Mouse (Mus musculus): ENCODE data around the gene Gm17018. TPM values are rescaled to one million over a fixed set of nuclear protein-coding genes. Genes with fewer than 3 reads are reported as not detected.

The Gm17018 gene
- polyA plus RNA-seq, 1 experiment from 2014 or later = 56.5 TPM

- Histone ChIP-seq H3K4me3 (ENCODE audit: low read depth, low read length) (no peak overlapping the region), H3K9me3 (ENCODE audit: control insufficient read depth, low read length) (no peaks in the 10 kb centered on the region), H3K27me3 (ENCODE audit: control insufficient read depth, insufficient read depth, low read length) (no peaks in the 10 kb centered on the region), H3K27ac (ENCODE audit: low read depth, low read length) (no peak overlapping the region), H3K36me3 (ENCODE audit: control insufficient read depth, insufficient read depth, low read length) (no peaks in the 10 kb centered on the region; the same call in 1 of the 2 replicates), H3K9ac (ENCODE audit: low read length) (no peak overlapping the region), H3K4me1 (ENCODE audit: control insufficient read depth, insufficient read depth, low read length) (peaks cover 16% of the 10 kb centered on the region), H3K4me2 (ENCODE audit: low read depth) (no peak overlapping the region)
- 90% methylated on average over 12 of the region's 12 CpGs for WGBS
- no peak for DNase-seq (ENCODE audit: low spot score)
- no peak for ATAC-seq (ENCODE audit: insufficient read depth, low FRiP score, low TSS enrichment)
Observed at GRCm38 (mm10) chr19:45578976-45579375, 18.6 kb downstream of the Gm17018 start.

GRCm38 (mm10) chr19:45579416-45579815 is 19.0 kb downstream of the Gm17018 start:
- 90% methylated on average over 7 of the region's 7 CpGs for WGBS
- H3K4me2 ChIP-seq (ENCODE audit: low read depth) = no peak overlapping the region
- H3K36me3 ChIP-seq (ENCODE audit: control insufficient read depth, insufficient read depth, low read length) = no peaks in the 10 kb centered on the region; the same call in 1 of the 2 replicates
- no peak overlapping the region for H3K27ac ChIP-seq (ENCODE audit: low read depth, low read length)
- H3K27me3 ChIP-seq (ENCODE audit: control insufficient read depth, insufficient read depth, low read length) = no peaks in the 10 kb centered on the region
- DNase-seq (ENCODE audit: low spot score) = no peak
- H3K4me1 ChIP-seq (ENCODE audit: control insufficient read depth, insufficient read depth, low read length) = peaks cover 16% of the 10 kb centered on the region
- ATAC-seq (ENCODE audit: insufficient read depth, low FRiP score, low TSS enrichment) = no peak
- H3K4me3 ChIP-seq (ENCODE audit: low read depth, low read length) = no peak overlapping the region
- H3K9ac ChIP-seq (ENCODE audit: low read length) = no peak overlapping the region
- no peaks in the 10 kb centered on the region for H3K9me3 ChIP-seq (ENCODE audit: control insufficient read depth, low read length)

GRCm38 (mm10) chr19:45580235-45580634 is 19.8 kb downstream of the Gm17018 start:
- ATAC-seq (ENCODE audit: insufficient read depth, low FRiP score, low TSS enrichment) (no peak), DNase-seq (ENCODE audit: low spot score) (no peak)
- H3K4me3 ChIP-seq (ENCODE audit: low read depth, low read length) = no peak overlapping the region
- no peaks in the 10 kb centered on the region for H3K9me3 ChIP-seq (ENCODE audit: control insufficient read depth, low read length)
- H3K4me1 ChIP-seq (ENCODE audit: control insufficient read depth, insufficient read depth, low read length) = peaks cover 16% of the 10 kb centered on the region
- H3K27me3 ChIP-seq (ENCODE audit: control insufficient read depth, insufficient read depth, low read length) = no peaks in the 10 kb centered on the region
- H3K9ac ChIP-seq (ENCODE audit: low read length) = no peak overlapping the region
- H3K4me2 ChIP-seq (ENCODE audit: low read depth) = no peak overlapping the region
- H3K27ac ChIP-seq (ENCODE audit: low read depth, low read length) = no peak overlapping the region
- 68% methylated on average over 12 of the region's 12 CpGs for WGBS
- no peaks in the 10 kb centered on the region; the same call in 1 of the 2 replicates for H3K36me3 ChIP-seq (ENCODE audit: control insufficient read depth, insufficient read depth, low read length)

GRCm38 (mm10) chr19:45581257-45581656 is 20.8 kb downstream of the Gm17018 start:
- Histone ChIP-seq H3K4me3 (ENCODE audit: low read depth, low read length) (no peak overlapping the region), H3K36me3 (ENCODE audit: control insufficient read depth, insufficient read depth, low read length) (no peaks in the 10 kb centered on the region; the same call in 1 of the 2 replicates), H3K4me2 (ENCODE audit: low read depth) (no peak overlapping the region), H3K9me3 (ENCODE audit: control insufficient read depth, low read length) (no peaks in the 10 kb centered on the region), H3K27ac (ENCODE audit: low read depth, low read length) (no peak overlapping the region), H3K27me3 (ENCODE audit: control insufficient read depth, insufficient read depth, low read length) (no peaks in the 10 kb centered on the region), H3K9ac (ENCODE audit: low read length) (no peak overlapping the region), H3K4me1 (ENCODE audit: control insufficient read depth, insufficient read depth, low read length) (peaks cover 16% of the 10 kb centered on the region)
- WGBS = 61% methylated on average over 3 of the region's 3 CpGs
- no peak for ATAC-seq (ENCODE audit: insufficient read depth, low FRiP score, low TSS enrichment)
- peak; percentile 59 for DNase-seq (ENCODE audit: low spot score)

DNA sequence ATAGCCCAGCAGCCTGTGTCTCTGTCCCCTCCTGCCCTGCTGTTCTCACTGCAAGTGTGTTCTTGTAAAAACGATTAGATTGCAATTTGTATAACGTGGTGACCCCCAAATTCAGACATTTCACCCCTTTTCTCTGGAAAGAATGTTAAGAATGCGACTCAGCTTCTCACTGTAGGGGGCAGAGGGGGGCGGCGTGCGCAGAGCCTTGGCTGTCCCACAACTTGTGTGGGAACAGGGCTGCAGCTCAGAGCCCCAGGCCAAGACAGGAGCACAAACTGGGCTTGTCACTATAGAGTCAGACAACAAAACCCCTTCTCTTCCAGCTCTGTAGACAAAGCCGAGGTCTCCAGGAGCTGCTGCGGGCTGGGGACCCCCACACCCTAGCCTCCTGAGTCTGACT is 21.7 kb downstream of the Gm17018 start:
- WGBS = 12% methylated on average over 8 of the region's 8 CpGs
- Histone ChIP-seq H3K27me3 (ENCODE audit: control insufficient read depth, insufficient read depth, low read length) (no peaks in the 10 kb centered on the region), H3K9me3 (ENCODE audit: control insufficient read depth, low read length) (no peaks in the 10 kb centered on the region), H3K9ac (ENCODE audit: low read length) (0 out of 2 replicates have a peak overlapping the region, but pooled peaks have one; percentile 26), H3K4me1 (ENCODE audit: control insufficient read depth, insufficient read depth, low read length) (peaks cover 12% of the 10 kb centered on the region), H3K4me3 (ENCODE audit: low read depth, low read length) (no peak overlapping the region), H3K27ac (ENCODE audit: low read depth, low read length) (0 out of 2 replicates have a peak overlapping the region, but pooled peaks have one; percentile 20), H3K36me3 (ENCODE audit: control insufficient read depth, insufficient read depth, low read length) (no peaks in the 10 kb centered on the region), H3K4me2 (ENCODE audit: low read depth) (no peak overlapping the region)
- ATAC-seq (ENCODE audit: insufficient read depth, low FRiP score, low TSS enrichment) = no peak
- no peak for DNase-seq (ENCODE audit: low spot score)

- Histone ChIP-seq H3K27me3 (ENCODE audit: control insufficient read depth, insufficient read depth, low read length) (no peaks in the 10 kb centered on the region), H3K4me1 (ENCODE audit: control insufficient read depth, insufficient read depth, low read length) (peaks cover 12% of the 10 kb centered on the region), H3K4me2 (ENCODE audit: low read depth) (no peak overlapping the region), H3K36me3 (ENCODE audit: control insufficient read depth, insufficient read depth, low read length) (no peaks in the 10 kb centered on the region), H3K27ac (ENCODE audit: low read depth, low read length) (no peak overlapping the region), H3K4me3 (ENCODE audit: low read depth, low read length) (no peak overlapping the region), H3K9me3 (ENCODE audit: control insufficient read depth, low read length) (no peaks in the 10 kb centered on the region), H3K9ac (ENCODE audit: low read length) (no peak overlapping the region)
- DNase-seq (ENCODE audit: low spot score) (no peak), ATAC-seq (ENCODE audit: insufficient read depth, low FRiP score, low TSS enrichment) (no peak)
- WGBS = 82% methylated on average over 6 of the region's 6 CpGs
Observed at GRCm38 (mm10) chr19:45583136-45583535, 22.7 kb downstream of the Gm17018 start.

GRCm38 (mm10) chr19:45584856-45585620 is 24.6 kb downstream of the Gm17018 start:
- no peak overlapping the region for H3K27ac ChIP-seq (ENCODE audit: low read depth, low read length)
- H3K27me3 ChIP-seq (ENCODE audit: control insufficient read depth, insufficient read depth, low read length) = no peaks in the 10 kb centered on the region
- H3K9ac ChIP-seq (ENCODE audit: low read length) = no peak overlapping the region
- 73% methylated on average over 9 of the region's 9 CpGs for WGBS
- H3K4me3 ChIP-seq (ENCODE audit: low read depth, low read length) = no peak overlapping the region
- DNase-seq (ENCODE audit: low spot score) = no peak
- no peaks in the 10 kb centered on the region for H3K9me3 ChIP-seq (ENCODE audit: control insufficient read depth, low read length)
- ATAC-seq (ENCODE audit: insufficient read depth, low FRiP score, low TSS enrichment) = no peak
- H3K36me3 ChIP-seq (ENCODE audit: control insufficient read depth, insufficient read depth, low read length) = no peaks in the 10 kb centered on the region
- peaks cover 12% of the 10 kb centered on the region for H3K4me1 ChIP-seq (ENCODE audit: control insufficient read depth, insufficient read depth, low read length)
- H3K4me2 ChIP-seq (ENCODE audit: low read depth) = no peak overlapping the region

- 75% methylated on average over 3 of the region's 3 CpGs for WGBS
- no peaks in the 10 kb centered on the region for H3K27me3 ChIP-seq (ENCODE audit: control insufficient read depth, insufficient read depth, low read length)
- no peak overlapping the region for H3K9ac ChIP-seq (ENCODE audit: low read length)
- DNase-seq (ENCODE audit: low spot score) (no peak), ATAC-seq (ENCODE audit: insufficient read depth, low FRiP score, low TSS enrichment) (no peak)
- no peaks in the 10 kb centered on the region for H3K36me3 ChIP-seq (ENCODE audit: control insufficient read depth, insufficient read depth, low read length)
- no peak overlapping the region for H3K4me3 ChIP-seq (ENCODE audit: low read depth, low read length)
- no peaks in the 10 kb centered on the region for H3K9me3 ChIP-seq (ENCODE audit: control insufficient read depth, low read length)
- peaks cover 7% of the 10 kb centered on the region for H3K4me1 ChIP-seq (ENCODE audit: control insufficient read depth, insufficient read depth, low read length)
- H3K4me2 ChIP-seq (ENCODE audit: low read depth) = no peak overlapping the region
- no peak overlapping the region for H3K27ac ChIP-seq (ENCODE audit: low read depth, low read length)
Observed at GRCm38 (mm10) chr19:45586850-45587249, 26.4 kb downstream of the Gm17018 start.

All from neural tube, embryonic 11.5 days (tissue).